Mouse (Mus musculus): ENCODE data around the gene Phf12.

- TF ChIP-seq CTCF (IDR thresholded peaks at IDR 0.05; ENCODE audit: low read depth, low read length) (peak; percentile 32), EP300 (IDR thresholded peaks at IDR 0.05; ENCODE audit: insufficient read depth, low read depth, low read length) (no peak), POLR2A (IDR thresholded peaks at IDR 0.05; ENCODE audit: insufficient read depth, low read length) (no peak)
Observed at GRCm38 (mm10) chr11:78019676-78020075, 37.1 kb downstream of the Phf12 start.
